Mouse (Mus musculus): ENCODE data around the gene Bmp6.

Gene Bmp6

GRCm38 (mm10) chr13:38344713-38345430 is at the start of gene Bmp6:
TSS of gene Bmp6 (plus strand) at chr13:38345107.
- TF ChIP-seq GATA4 (IDR thresholded peaks at IDR 0.05; ENCODE audit: insufficient replicate concordance, low read length) = no peak; the same call in 1 of the 2 replicates

- no peak for TF ChIP-seq GATA4 (IDR thresholded peaks at IDR 0.05; ENCODE audit: insufficient replicate concordance, low read length)
Observed at GRCm38 (mm10) chr13:38296166-38296565, 48.7 kb upstream of the Bmp6 start.

GRCm38 (mm10) chr13:38296601-38297000 is 48.3 kb upstream of the Bmp6 start:
- no peak for TF ChIP-seq GATA4 (IDR thresholded peaks at IDR 0.05; ENCODE audit: insufficient replicate concordance, low read length)

DNA sequence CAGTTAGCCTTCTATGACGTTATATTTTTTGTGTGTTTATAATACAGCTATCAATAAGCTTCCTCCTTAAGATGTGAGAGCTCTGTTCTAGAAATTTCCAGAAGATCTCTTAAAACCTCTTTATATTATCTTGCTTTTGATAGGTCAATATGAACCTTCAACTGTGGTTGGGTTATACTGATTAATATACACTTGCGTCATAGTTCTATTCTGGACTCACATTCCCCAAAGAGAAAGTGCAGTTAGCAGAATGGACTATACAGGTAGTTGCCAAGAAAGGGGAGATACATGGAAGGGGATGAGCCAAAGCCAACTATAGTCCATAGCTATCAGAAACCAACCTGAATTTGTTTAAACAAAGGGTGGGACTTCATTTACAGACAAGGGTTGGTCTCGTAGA is 33.8 kb upstream of the Bmp6 start:
- no peak for TF ChIP-seq GATA4 (IDR thresholded peaks at IDR 0.05; ENCODE audit: insufficient replicate concordance, low read length)

GRCm38 (mm10) chr13:38312357-38313040 is 32.4 kb upstream of the Bmp6 start:
- TF ChIP-seq GATA4 (IDR thresholded peaks at IDR 0.05; ENCODE audit: insufficient replicate concordance, low read length) = no peak

DNA sequence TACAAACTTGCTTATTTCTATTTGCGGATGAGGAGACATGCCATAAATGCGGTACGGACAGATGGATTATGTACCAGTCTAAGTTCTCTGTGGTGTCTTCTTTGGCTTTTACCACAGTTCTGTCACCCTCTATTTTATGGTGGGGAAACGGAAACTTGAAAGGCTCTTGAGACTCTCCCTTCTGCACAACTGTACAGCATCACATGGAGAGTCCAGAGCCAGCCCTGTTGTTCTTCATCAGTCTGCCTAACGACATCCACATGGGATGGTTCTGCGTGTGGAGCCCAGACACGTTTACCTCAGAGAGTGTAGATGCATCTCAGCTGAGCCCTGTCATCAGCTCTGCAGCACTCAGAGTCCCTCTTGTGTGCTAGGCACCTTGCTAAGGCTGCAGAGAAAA is 30.3 kb upstream of the Bmp6 start:
- TF ChIP-seq GATA4 (IDR thresholded peaks at IDR 0.05; ENCODE audit: insufficient replicate concordance, low read length) = no peak

GRCm38 (mm10) chr13:38318418-38318817 is 26.5 kb upstream of the Bmp6 start:
- TF ChIP-seq GATA4 (IDR thresholded peaks at IDR 0.05; ENCODE audit: insufficient replicate concordance, low read length) = no peak

- no peak for TF ChIP-seq GATA4 (IDR thresholded peaks at IDR 0.05; ENCODE audit: insufficient replicate concordance, low read length)
Observed at GRCm38 (mm10) chr13:38320354-38320753, 24.6 kb upstream of the Bmp6 start.

DNA sequence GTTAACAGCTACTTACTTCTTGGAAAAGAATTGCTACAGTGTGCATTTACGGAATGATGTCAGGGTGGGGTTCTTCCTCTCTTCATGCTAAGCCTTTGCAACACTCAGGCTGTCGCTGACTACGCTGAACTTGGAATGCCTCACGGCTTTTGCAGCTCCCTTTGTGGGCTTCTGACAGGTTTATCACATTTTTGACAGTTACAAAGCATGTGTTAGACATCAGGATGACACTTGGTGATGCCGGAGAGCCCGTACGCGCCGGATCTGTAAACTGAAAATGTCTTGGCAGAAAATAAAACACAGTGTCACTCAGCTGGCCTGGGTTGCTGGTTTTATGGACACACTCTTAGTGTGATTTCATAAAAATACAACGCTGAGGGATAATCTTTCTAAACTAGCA is 20.5 kb upstream of the Bmp6 start:
- TF ChIP-seq GATA4 (IDR thresholded peaks at IDR 0.05; ENCODE audit: insufficient replicate concordance, low read length) = no peak

GRCm38 (mm10) chr13:38327377-38327776 is 17.5 kb upstream of the Bmp6 start:
- no peak for TF ChIP-seq GATA4 (IDR thresholded peaks at IDR 0.05; ENCODE audit: insufficient replicate concordance, low read length)

DNA sequence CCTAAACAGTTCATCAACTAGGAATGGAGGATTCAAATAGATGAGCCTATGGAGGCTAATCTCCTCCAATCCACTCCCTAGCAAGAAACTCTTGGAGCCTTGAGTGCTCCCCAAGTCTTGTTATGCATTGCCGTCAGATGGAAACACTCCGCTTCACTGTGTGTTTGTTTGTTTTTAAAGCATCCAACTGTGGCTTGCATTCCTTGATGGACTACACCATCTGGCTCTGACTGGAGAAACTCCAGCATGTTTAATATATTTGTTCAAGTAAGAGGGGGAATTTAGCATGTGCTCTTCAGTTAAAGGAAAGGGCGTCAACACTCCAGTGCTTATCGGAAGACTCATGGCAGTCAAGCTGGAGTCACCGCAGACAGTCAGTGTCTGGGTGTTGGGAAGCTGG is 11.4 kb upstream of the Bmp6 start:
- no peak for TF ChIP-seq GATA4 (IDR thresholded peaks at IDR 0.05; ENCODE audit: insufficient replicate concordance, low read length)

GRCm38 (mm10) chr13:38342598-38342997 is 2.3 kb upstream of the Bmp6 start:
- no peak for TF ChIP-seq GATA4 (IDR thresholded peaks at IDR 0.05; ENCODE audit: insufficient replicate concordance, low read length)

- no peak for TF ChIP-seq GATA4 (IDR thresholded peaks at IDR 0.05; ENCODE audit: insufficient replicate concordance, low read length)
Observed at GRCm38 (mm10) chr13:38343202-38343601, 1.7 kb upstream of the Bmp6 start.

DNA sequence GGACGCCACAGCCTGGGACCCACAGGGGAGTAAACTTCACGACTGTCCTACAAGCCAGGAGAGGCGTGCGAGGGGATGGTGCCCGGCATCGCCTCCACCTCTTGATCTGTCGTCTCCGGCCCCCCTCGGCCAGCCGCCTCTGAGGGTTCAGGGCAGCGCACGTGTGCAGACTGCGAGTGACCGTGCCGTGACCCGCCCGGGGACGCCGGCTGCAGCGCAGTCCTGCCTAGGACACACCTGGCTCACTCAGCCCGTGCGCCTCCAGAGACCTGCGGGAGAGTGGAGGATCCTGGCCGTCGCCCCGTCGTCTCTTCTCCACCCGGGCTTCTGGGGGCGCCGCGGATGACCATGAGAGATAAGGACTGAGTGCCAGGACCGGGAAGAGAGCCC is 519 bp downstream of the Bmp6 start:
- no peak for TF ChIP-seq GATA4 (IDR thresholded peaks at IDR 0.05; ENCODE audit: insufficient replicate concordance, low read length)

DNA sequence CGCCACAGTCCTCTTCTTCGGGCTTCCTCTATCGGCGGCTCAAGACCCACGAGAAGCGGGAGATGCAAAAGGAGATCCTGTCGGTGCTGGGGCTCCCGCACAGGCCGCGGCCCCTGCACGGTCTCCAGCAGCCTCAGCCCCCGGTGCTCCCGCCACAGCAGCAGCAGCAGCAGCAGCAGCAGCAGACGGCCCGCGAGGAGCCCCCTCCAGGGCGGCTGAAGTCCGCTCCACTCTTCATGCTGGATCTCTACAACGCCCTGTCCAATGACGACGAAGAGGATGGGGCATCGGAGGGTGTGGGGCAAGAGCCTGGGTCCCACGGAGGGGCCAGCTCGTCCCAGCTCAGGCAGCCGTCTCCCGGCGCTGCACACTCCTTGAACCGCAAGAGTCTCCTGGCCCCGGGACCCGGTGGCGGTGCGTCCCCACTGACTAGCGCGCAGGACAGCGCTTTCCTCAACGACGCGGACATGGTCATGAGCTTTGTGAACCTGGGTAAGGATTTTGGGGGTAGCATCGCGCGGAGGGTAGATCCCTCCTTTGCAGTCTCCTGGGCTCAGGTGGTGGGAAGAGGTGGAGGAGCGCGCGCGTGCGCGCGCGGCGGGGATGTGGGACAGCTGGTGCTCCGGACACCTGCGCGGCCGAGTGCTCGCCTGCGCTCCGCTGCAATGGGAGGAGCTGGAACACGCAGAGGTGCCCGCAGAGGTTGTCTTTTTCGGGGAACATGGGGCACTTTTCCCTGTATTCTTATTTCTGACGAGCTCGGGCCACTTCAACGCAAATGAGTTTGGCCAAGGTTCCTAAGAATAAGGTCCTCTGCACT is 1.4 kb downstream of the Bmp6 start:
- TF ChIP-seq GATA4 (IDR thresholded peaks at IDR 0.05; ENCODE audit: insufficient replicate concordance, low read length) = no peak

Data from liver, adult (tissue).